Mouse (Mus musculus) hindbrain, embryonic 16.5 days (tissue): Measurements from ENCODE around the gene Snai1. TPM values are rescaled to one million over a fixed set of nuclear protein-coding genes. Genes with fewer than 3 reads are reported as not detected.
A peak's percentile ranks its signal among the peaks of the same experiment; 100 is the strongest.

Experiments
- ATAC-seq: fragments of 200-750 bp; cut with Nextera tagmentation; 2 replicates; pipeline ENCODE4 v1.8.0; 2017; ENCODE audit warnings: moderate TSS enrichment, moderate library complexity
- H3K27ac ChIP-seq: fragments of 300-500 bp; sonication (generic); 2 replicates; pipeline ENCODE4 v1.5.1; 2014; ENCODE audit warnings: low read depth, mild to moderate bottlenecking, control low read depth, low read length, moderate library complexity
- H3K27me3 ChIP-seq: fragments of 300-500 bp; sonication (generic); replicated peaks from 2 replicates; pipeline ENCODE4 v1.6.1; 2014; ENCODE audit warnings: low read length; ENCODE audit not compliant: control insufficient read depth, insufficient read depth
- H3K36me3 ChIP-seq: fragments of 300-500 bp; sonication (generic); 2 replicates; pipeline ENCODE4 v1.6.1; 2014; ENCODE audit warnings: mild to moderate bottlenecking, low read length, moderate library complexity, mixed read lengths; ENCODE audit not compliant: control insufficient read depth, insufficient read depth
- H3K4me1 ChIP-seq: fragments of 300-500 bp; sonication (generic); 2 replicates; pipeline ENCODE4 v1.6.1; 2014; ENCODE audit warnings: low read depth, low read length; ENCODE audit not compliant: control insufficient read depth, insufficient read depth
- H3K4me2 ChIP-seq: fragments of 300-500 bp; sonication (generic); 2 replicates; pipeline ENCODE4 v1.6.1; 2014; ENCODE audit warnings: mild to moderate bottlenecking, low read length, control low read depth, moderate library complexity
- H3K4me3 ChIP-seq: fragments of 300-500 bp; sonication (generic); 2 replicates; pipeline ENCODE4 v1.5.1; 2014; ENCODE audit warnings: mild to moderate bottlenecking, low read length, control low read depth, moderate library complexity
- H3K9ac ChIP-seq: fragments of 300-500 bp; sonication (generic); 2 replicates; pipeline ENCODE4 v1.6.1; 2014; ENCODE audit warnings: low read depth, mild to moderate bottlenecking, control low read depth, low read length, moderate library complexity
- H3K9me3 ChIP-seq: fragments of 300-500 bp; sonication (generic); 2 replicates; pipeline ENCODE4 v1.6.1; 2014; ENCODE audit warnings: mild to moderate bottlenecking, low read length, moderate library complexity; ENCODE audit not compliant: control insufficient read depth
- WGBS: fragments of 180-500 bp; shearing (Covaris S2); extraction: QIAGEN DNeasy Blood & Tissue Kit; methylation state at CpG from one replicate; pipeline ENCODE4 v1.1.7; 2014; 5-methylcytosine and 5-hydroxymethylcytosine counted together
- polyA plus RNA-seq: library from polyadenylated mRNA; unstranded; fragments of >200 nt; fragmentation: Nextera tagmentation; extraction: Ambion mirVana; gene quantifications from 2 replicates; pipeline ENCODE4 v1.2.1, GENCODE M21; 2015

Gene Snai1
- polyA plus RNA-seq, 1 experiment from 2014 or later, result 4.5 TPM

GRCm38 (mm10) chr2:167544456-167544855, 6.5 kb downstream of the Snai1 start:
- H3K9me3 ChIP-seq, result no peaks in the 10 kb centered on the region
- H3K9ac ChIP-seq, result no peak overlapping the region
- peaks cover 7% of the 10 kb centered on the region for H3K27me3 ChIP-seq
- H3K4me3 ChIP-seq, result no peak overlapping the region
- peaks cover 4% of the 10 kb centered on the region; the same call in 1 of the 2 replicates for H3K4me1 ChIP-seq
- 62% methylated on average over 5 of the region's 5 CpGs for WGBS
- H3K36me3 ChIP-seq, result no peaks in the 10 kb centered on the region
- H3K4me2 ChIP-seq, result no peak overlapping the region
- 0 out of 2 replicates have a peak overlapping the region, but pooled peaks have one; percentile 37 for H3K27ac ChIP-seq
- no peak for ATAC-seq

GRCm38 (mm10) chr2:167546447-167547195, 8.6 kb downstream of the Snai1 start:
- H3K4me3 ChIP-seq, result no peak overlapping the region
- H3K4me2 ChIP-seq, result no peak overlapping the region
- WGBS, result 84% methylated on average over 18 of the region's 18 CpGs
- no peaks in the 10 kb centered on the region for H3K36me3 ChIP-seq
- no peaks in the 10 kb centered on the region; the same call in 1 of the 2 replicates for H3K27me3 ChIP-seq
- no peak for ATAC-seq
- no peaks in the 10 kb centered on the region for H3K9me3 ChIP-seq
- no peak overlapping the region for H3K27ac ChIP-seq
- no peak overlapping the region for H3K9ac ChIP-seq
- H3K4me1 ChIP-seq, result peaks cover 4% of the 10 kb centered on the region; the same call in 1 of the 2 replicates

DNA sequence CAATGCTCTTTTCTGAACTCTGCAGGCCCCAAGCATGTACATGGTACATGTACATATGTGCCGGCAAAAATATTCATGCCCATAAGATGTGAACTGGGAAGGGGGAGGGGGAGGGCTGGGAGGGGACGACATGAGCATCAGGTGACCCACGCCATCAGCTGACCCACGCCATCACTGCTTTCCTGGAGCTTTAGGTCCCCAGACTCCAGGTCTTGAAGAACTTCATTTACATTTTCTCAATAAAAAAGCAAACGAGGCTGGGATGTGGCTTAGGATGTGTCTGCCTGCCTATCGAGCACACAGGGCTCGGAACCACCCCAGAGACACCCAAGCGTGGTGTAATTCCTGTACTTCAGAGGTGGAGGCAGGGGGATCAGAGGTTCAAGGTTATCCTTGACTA, 9.4 kb downstream of the Snai1 start:
- Histone ChIP-seq H3K4me2 (no peak overlapping the region), H3K27me3 (no peaks in the 10 kb centered on the region; the same call in 1 of the 2 replicates), H3K36me3 (no peaks in the 10 kb centered on the region), H3K27ac (no peak overlapping the region), H3K4me1 (peaks cover 4% of the 10 kb centered on the region; the same call in 1 of the 2 replicates), H3K4me3 (no peak overlapping the region), H3K9me3 (no peaks in the 10 kb centered on the region), H3K9ac (no peak overlapping the region)
- ATAC-seq, result no peak
- WGBS, result 74% methylated on average over 8 of the region's 8 CpGs

- no peak overlapping the region for H3K9ac ChIP-seq
- no peaks in the 10 kb centered on the region for H3K9me3 ChIP-seq
- no peak overlapping the region for H3K27ac ChIP-seq
- no peak overlapping the region for H3K4me3 ChIP-seq
- WGBS, result 88% methylated on average over 7 of the region's 7 CpGs
- no peak overlapping the region for H3K4me2 ChIP-seq
- H3K27me3 ChIP-seq, result no peaks in the 10 kb centered on the region
- H3K36me3 ChIP-seq, result no peaks in the 10 kb centered on the region
- H3K4me1 ChIP-seq, result no peaks in the 10 kb centered on the region
- ATAC-seq, result no peak
Measured at GRCm38 (mm10) chr2:167548961-167549360, 11.0 kb downstream of the Snai1 start.

DNA sequence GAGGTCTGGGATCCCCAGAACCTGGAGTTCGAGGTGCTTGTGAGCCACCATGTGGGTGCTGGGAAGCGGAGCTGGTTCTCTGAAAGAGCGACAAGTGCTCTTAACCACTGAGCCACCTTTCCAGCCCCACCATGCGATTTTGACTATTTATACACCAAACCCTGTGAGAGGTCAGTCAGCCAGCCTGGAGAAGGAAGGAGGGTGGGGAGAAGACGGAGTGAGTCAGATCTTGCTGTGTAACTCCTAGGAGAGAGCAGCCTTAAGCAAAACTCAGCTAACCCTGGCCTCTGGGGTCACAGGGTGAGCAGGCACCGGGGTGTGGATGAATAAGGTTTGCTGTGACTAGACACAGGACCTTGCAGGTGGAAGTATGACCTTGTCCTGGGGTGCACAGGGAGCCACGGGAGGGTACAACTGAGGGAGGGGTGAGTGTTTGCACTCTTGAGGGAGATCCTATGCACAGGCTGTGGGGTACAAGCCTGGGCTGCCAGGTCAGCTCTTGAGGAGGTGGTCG, 12.4 kb downstream of the Snai1 start:
- no peaks in the 10 kb centered on the region for H3K36me3 ChIP-seq
- 75% methylated on average over 8 of the region's 8 CpGs for WGBS
- H3K27ac ChIP-seq, result no peak overlapping the region
- no peak overlapping the region for H3K4me3 ChIP-seq
- no peak for ATAC-seq
- no peaks in the 10 kb centered on the region for H3K4me1 ChIP-seq
- H3K27me3 ChIP-seq, result no peaks in the 10 kb centered on the region
- no peak overlapping the region for H3K4me2 ChIP-seq
- H3K9me3 ChIP-seq, result no peaks in the 10 kb centered on the region
- no peak overlapping the region for H3K9ac ChIP-seq

- no peak for ATAC-seq
- WGBS, result 63% methylated on average over 8 of the region's 8 CpGs
- H3K27me3 ChIP-seq, result no peaks in the 10 kb centered on the region
- H3K27ac ChIP-seq, result no peak overlapping the region
- H3K4me2 ChIP-seq, result no peak overlapping the region
- H3K9ac ChIP-seq, result no peak overlapping the region
- H3K36me3 ChIP-seq, result no peaks in the 10 kb centered on the region
- no peaks in the 10 kb centered on the region for H3K9me3 ChIP-seq
- H3K4me1 ChIP-seq, result no peaks in the 10 kb centered on the region
- H3K4me3 ChIP-seq, result no peak overlapping the region
Measured at GRCm38 (mm10) chr2:167551342-167551920, 13.4 kb downstream of the Snai1 start.

DNA sequence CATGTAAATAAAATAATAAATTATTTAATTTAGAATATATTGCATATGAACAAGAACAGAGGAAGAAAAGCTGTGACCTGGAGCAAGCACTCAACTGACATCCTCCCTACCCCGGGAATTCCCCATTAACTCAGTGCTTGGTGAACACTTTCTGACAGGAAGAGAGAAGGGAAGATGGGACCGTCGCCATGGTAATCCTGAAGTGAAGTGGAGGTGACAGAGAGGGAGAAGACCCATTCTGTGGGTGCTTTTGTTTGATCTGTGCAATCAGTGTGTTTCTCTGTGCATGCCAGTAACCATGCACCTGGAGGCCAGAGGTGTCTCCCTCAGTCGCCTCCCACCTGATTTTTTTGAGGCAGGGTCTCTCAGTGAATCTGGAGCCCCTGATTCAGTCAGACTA, 14.3 kb downstream of the Snai1 start:
- H3K4me2 ChIP-seq, result no peak overlapping the region
- no peaks in the 10 kb centered on the region for H3K4me1 ChIP-seq
- 87% methylated on average over 4 of the region's 4 CpGs for WGBS
- no peak overlapping the region for H3K9ac ChIP-seq
- H3K27me3 ChIP-seq, result no peaks in the 10 kb centered on the region
- no peaks in the 10 kb centered on the region for H3K36me3 ChIP-seq
- no peaks in the 10 kb centered on the region for H3K9me3 ChIP-seq
- no peak overlapping the region for H3K27ac ChIP-seq
- ATAC-seq, result no peak
- no peak overlapping the region for H3K4me3 ChIP-seq

DNA sequence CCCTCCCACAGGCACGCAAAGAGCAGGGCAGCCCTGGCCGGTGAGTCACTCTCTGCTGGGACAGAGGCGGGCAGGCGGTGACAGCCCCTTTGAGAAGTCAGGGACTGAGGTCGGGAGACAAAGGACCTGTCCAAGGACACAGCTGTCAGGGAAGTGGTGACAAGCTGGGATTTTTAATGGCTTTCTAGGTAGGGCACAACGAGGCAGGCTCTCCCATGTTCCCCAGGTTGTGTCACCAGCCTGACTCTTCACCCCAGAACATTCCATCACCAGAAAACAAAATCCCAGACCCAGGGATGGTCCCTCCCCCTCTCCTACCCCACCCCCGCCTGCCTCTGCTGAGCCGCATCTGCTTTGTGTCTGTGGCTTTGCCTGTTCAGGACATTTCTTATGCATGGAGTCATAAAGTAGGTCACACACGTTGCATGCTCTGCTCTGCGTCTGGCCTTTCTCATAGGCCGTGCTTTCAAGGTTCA, 15.0 kb downstream of the Snai1 start:
- no peak overlapping the region for H3K27ac ChIP-seq
- no peaks in the 10 kb centered on the region for H3K9me3 ChIP-seq
- no peaks in the 10 kb centered on the region for H3K36me3 ChIP-seq
- no peaks in the 10 kb centered on the region for H3K27me3 ChIP-seq
- H3K4me2 ChIP-seq, result no peak overlapping the region
- H3K9ac ChIP-seq, result no peak overlapping the region
- WGBS, result 12% methylated on average over 11 of the region's 11 CpGs
- no peaks in the 10 kb centered on the region for H3K4me1 ChIP-seq
- no peak for ATAC-seq
- no peak overlapping the region for H3K4me3 ChIP-seq

GRCm38 (mm10) chr2:167555766-167556165, 17.8 kb downstream of the Snai1 start:
- Histone ChIP-seq H3K9ac (no peak overlapping the region), H3K9me3 (no peaks in the 10 kb centered on the region), H3K27ac (no peak overlapping the region), H3K4me3 (no peak overlapping the region), H3K27me3 (no peaks in the 10 kb centered on the region; the same call in 1 of the 2 replicates), H3K4me1 (no peaks in the 10 kb centered on the region), H3K36me3 (no peaks in the 10 kb centered on the region), H3K4me2 (no peak overlapping the region)
- WGBS, result 83% methylated on average over 5 of the region's 5 CpGs
- no peak for ATAC-seq
